Mouse (Mus musculus) ES-E14 (cell line): ENCODE measurements around the gene Kcnk4. TPM values are rescaled to one million over a fixed set of nuclear protein-coding genes. Genes with fewer than 3 reads are reported as not detected.

ENCODE experiments used
- DNase-seq: peaks from one replicate; pipeline ENCODE4 v3.0.0-alpha.2; 2013; ENCODE audit warnings: low read depth, low spot score
- H3K27ac ChIP-seq: 2 replicates; pipeline ENCODE4 v1.5.1; 2012; ENCODE audit warnings: low read depth, mild to moderate bottlenecking, low read length, moderate library complexity, mixed read lengths; ENCODE audit not compliant: poor library complexity, insufficient read depth, severe bottlenecking
- H3K36me3 ChIP-seq: 2 replicates; pipeline ENCODE4 v1.6.1; 2012; ENCODE audit warnings: mild to moderate bottlenecking, low read length, moderate library complexity, mixed read lengths; ENCODE audit not compliant: control insufficient read depth, poor library complexity, insufficient read depth, severe bottlenecking
- H3K4me1 ChIP-seq, 2 experiments: fragments of 150-350 bp in 1 of 2; sonication (generic) in 1 of 2; 2 replicates each; pipeline ENCODE4 v1.6.1; 2012; ENCODE audit warnings: low read length in 2 of 2, mild to moderate bottlenecking in 1 of 2, mixed read lengths in 1 of 2; ENCODE audit not compliant: control insufficient read depth in 2 of 2, insufficient read depth in 2 of 2, poor library complexity in 1 of 2
- H3K4me3 ChIP-seq, 2 experiments: fragments of 150-350 bp in 1 of 2; sonication (generic) in 1 of 2; 2 replicates each; pipeline ENCODE4 v1.5.1; 2012; ENCODE audit warnings: low read length in 2 of 2, low read depth in 1 of 2, mild to moderate bottlenecking in 1 of 2, mixed read lengths in 1 of 2; ENCODE audit not compliant: insufficient read depth in 1 of 2, poor library complexity in 1 of 2, severe bottlenecking in 1 of 2
- H3K9ac ChIP-seq: 2 replicates; pipeline ENCODE4 v1.6.1; 2012; ENCODE audit warnings: low read depth, mild to moderate bottlenecking, low read length, mixed read lengths; ENCODE audit not compliant: poor library complexity, insufficient read depth, severe bottlenecking
- H3K9me3 ChIP-seq: fragments of 150-350 bp; sonication (generic); 2 replicates; pipeline ENCODE4 v1.6.1; 2012; ENCODE audit warnings: low read depth, mild to moderate bottlenecking, low read length; ENCODE audit not compliant: control insufficient read depth, insufficient read depth
- CHD2 ChIP-seq: IDR thresholded peaks from 2 replicates; pipeline ENCODE4 v1.6.1; 2014; ENCODE audit warnings: mild to moderate bottlenecking, low read depth, low read length, inconsistent platforms
- HCFC1 ChIP-seq: IDR thresholded peaks from 2 replicates; pipeline ENCODE4 v1.6.1; 2012; ENCODE audit warnings: low read length, inconsistent platforms, borderline replicate concordance; ENCODE audit not compliant: insufficient read depth
- MAFK ChIP-seq: IDR thresholded peaks from 2 replicates; pipeline ENCODE4 v1.6.1; 2014; ENCODE audit warnings: mild to moderate bottlenecking, low read depth, low read length, inconsistent platforms; ENCODE audit not compliant: insufficient read depth
- ZC3H11A ChIP-seq: IDR thresholded peaks from 2 replicates; pipeline ENCODE4 v1.6.1; 2012; ENCODE audit warnings: low read depth, mild to moderate bottlenecking, inconsistent platforms, low read length, borderline replicate concordance
- ZNF384 ChIP-seq: IDR thresholded peaks from 2 replicates; pipeline ENCODE4 v1.6.1; 2012; ENCODE audit warnings: low read depth, low read length, inconsistent platforms
- in situ Hi-C, 2 experiments: fragments of 600-800 bp; cut with MboI; formaldehyde crosslinking; loops; one replicate each; pipeline ENCODE4 v1.15.1; 2025; ENCODE audit warnings: low sequenced_read_pairs in 2 of 2, inconsistent platforms in 1 of 2; ENCODE audit not compliant: unreplicated experiment in 2 of 2
- total RNA-seq: library from RNA; depleted of rRNA; stranded (reverse); fragments of 300-350 nt; gene quantifications from 2 replicates; pipeline ENCODE4 v1.2.3, GENCODE M21; 2012

Kcnk4 gene
- total RNA-seq, 1 experiment = 4.4 TPM

- DNase-seq = peak; percentile 92
- in situ Hi-C loops = no loop called here
- peak within 1 kb of the TSS; percentile 82 for H3K9ac ChIP-seq
- no peak for TF ChIP-seq ZC3H11A
- TF ChIP-seq HCFC1 = 0 out of 2 replicates have a peak, but pooled peaks have one; percentile 29
- H3K27ac ChIP-seq = peak within 1 kb of the TSS; percentile 58; the same call in 1 of the 2 replicates
- no peaks in the 10 kb centered on the region for H3K9me3 ChIP-seq
- H3K4me3 ChIP-seq = peak within 1 kb of the TSS; percentile 35 to 83
- H3K4me1 ChIP-seq = peaks cover 0 to 10% of the 10 kb centered on the region in 2 experiments; a peak in 1 of 4 replicates
- no peaks in the 10 kb centered on the region for H3K36me3 ChIP-seq
These were observed 8.0 kb upstream of the Kcnk4 start, which contains the start of gene Gpr137 for GRCm38 (mm10) chr19:6942249-6942691. Gene Gpr137 (minus strand): TSS chr19:6942480.

GRCm38 (mm10) chr19:6941372-6942248 is 7.3 kb upstream of the Kcnk4 start, which contains the start of gene Bad:
Gene Bad (plus strand): TSS chr19:6941861.
- H3K9me3 ChIP-seq = no peaks in the 10 kb centered on the region
- no peaks in the 10 kb centered on the region for H3K36me3 ChIP-seq
- H3K27ac ChIP-seq = peak within 1 kb of the TSS; percentile 58; the same call in 1 of the 2 replicates
- peak within 1 kb of the TSS; percentile 35 to 83 for H3K4me3 ChIP-seq
- DNase-seq = peak; percentile 80
- H3K4me1 ChIP-seq = peaks cover 0 to 7% of the 10 kb centered on the region in 2 experiments; a peak in 1 of 4 replicates
- peak within 1 kb of the TSS; percentile 82 for H3K9ac ChIP-seq
- no peak for TF ChIP-seq ZC3H11A
- no peak for TF ChIP-seq CHD2
- peak; percentile 81 for TF ChIP-seq HCFC1
- no peak for TF ChIP-seq MAFK
- TF ChIP-seq ZNF384 = no peak
- in situ Hi-C loops = no loop called here

GRCm38 (mm10) chr19:6940396-6941351 is 6.4 kb upstream of the Kcnk4 start:
- no peak for DNase-seq
- H3K36me3 ChIP-seq = no peaks in the 10 kb centered on the region
- peaks cover 0 to 7% of the 10 kb centered on the region in 2 experiments; a peak in 1 of 4 replicates for H3K4me1 ChIP-seq
- no peak overlapping the region for H3K27ac ChIP-seq
- in situ Hi-C loops = no loop called here
- H3K4me3 ChIP-seq = peak overlapping the region; percentile 34 to 83
- TF ChIP-seq ZNF384 (no peak), HCFC1 (no peak), CHD2 (no peak), MAFK (no peak), ZC3H11A (no peak)
- peak overlapping the region; percentile 74 for H3K9ac ChIP-seq
- H3K9me3 ChIP-seq = no peaks in the 10 kb centered on the region
